10 mouse cellular contexts compared by ENCODE assay signal in genomic region chr8:122737071-122737470, GRCm38 (mm10). TPM values are rescaled to one million over a fixed set of nuclear protein-coding genes. Genes with fewer than 3 reads are reported as not detected.
A peak's percentile ranks its signal among the peaks of the same experiment; 100 is the strongest.
DNase-seq lines count a peak whose midpoint lies in the region; ATAC-seq and TF ChIP-seq lines count a peak whose summit lies in the region.
"Had no signal": no experiment of that assay in that cellular context is flagged by ENCODE, and none has a peak within 500 bp of the region (broad histone marks: within the 10 kb centered on the region; RNA-seq: fewer than 3 reads in every experiment).

No protein-coding gene starts in this region.

- peaks cover 0 to 16% of the 10 kb centered on the region in 2 experiments; a peak in 2 of 4 replicates for H3K36me3 ChIP-seq in MEL (ENCODE audit: control insufficient read depth in 1 of 2, insufficient read depth in 2 of 2, low read length in 2 of 2)
- no peaks in the 10 kb centered on the region for H3K36me3 ChIP-seq in embryonic facial prominence, embryonic 10.5 days (replicated peaks)
- no peaks in the 10 kb centered on the region for H3K36me3 ChIP-seq in liver, embryonic 13.5 days
- H3K36me3 ChIP-seq: limb, embryonic 12.5 days had no signal

- TF ChIP-seq CTCF in MEL (IDR thresholded peaks at IDR 0.05 in 2 of 3, conservative IDR thresholded peaks at IDR 0.05 in 1 of 3; ENCODE audit: control insufficient read depth in 1 of 3, insufficient read depth in 1 of 3, low read depth in 2 of 3, low read length in 3 of 3, poor library complexity in 1 of 3, severe bottlenecking in 1 of 3), result no peak

- DNase-seq in kidney, postnatal 4 days, result peak; percentile 50 to 64
- DNase-seq in kidney, adult 18-20 months, result no peak
- DNase-seq in MEL (ENCODE audit: low read depth, low spot score), result peak; percentile 92
- peak; percentile 49 for DNase-seq in embryonic facial prominence, embryonic 10.5 days (ENCODE audit: low spot score)
- no peak for DNase-seq in liver, embryonic 13.5 days
- no peak for DNase-seq in right cerebral cortex, postnatal 14 days
- DNase-seq in retina, postnatal 1 day, result no peak
- DNase-seq: cerebellum, adult 11 months had no signal

- WGBS in embryonic facial prominence, embryonic 10.5 days, result 46% methylated on average over 4 of the region's 4 CpGs
- WGBS in liver, embryonic 13.5 days (ENCODE audit: insufficient replicate concordance), result 40% methylated on average over 4 of the region's 4 CpGs

- H3K27me3 ChIP-seq in MEL (ENCODE audit: control insufficient read depth in 1 of 2, insufficient read depth in 2 of 2, low read length in 2 of 2), result no peaks in the 10 kb centered on the region
- peaks cover 44% of the 10 kb centered on the region for H3K27me3 ChIP-seq in embryonic facial prominence, embryonic 10.5 days (replicated peaks; ENCODE audit: low read depth, poor library complexity, severe bottlenecking)
- H3K27me3 ChIP-seq in liver, embryonic 13.5 days, result peaks cover 81% of the 10 kb centered on the region

- no peak for ATAC-seq in liver, embryonic 13.5 days (ENCODE audit: low read depth)
- ATAC-seq: intestine, postnatal 0 days had no signal

- no peak overlapping the region for H3K27ac ChIP-seq in MEL (ENCODE audit: control insufficient read depth, low read depth, low read length)
- H3K27ac ChIP-seq in embryonic facial prominence, embryonic 10.5 days (replicated peaks), result no peak overlapping the region
- H3K27ac ChIP-seq in liver, embryonic 13.5 days, result peak overlapping the region; percentile 66
- H3K27ac ChIP-seq: limb, embryonic 12.5 days had no signal

- no peak overlapping the region for H3K4me3 ChIP-seq in MEL (ENCODE audit: control insufficient read depth in 1 of 2, insufficient read depth in 1 of 2, low read depth in 2 of 2, low read length in 2 of 2)
- no peak overlapping the region for H3K4me3 ChIP-seq in embryonic facial prominence, embryonic 10.5 days
- no peak overlapping the region for H3K4me3 ChIP-seq in liver, embryonic 13.5 days (replicated peaks)
- H3K4me3 ChIP-seq: limb, embryonic 12.5 days had no signal

- no peaks in the 10 kb centered on the region for H3K9me3 ChIP-seq in MEL (replicated peaks; ENCODE audit: insufficient read depth, low read length)
- no peaks in the 10 kb centered on the region for H3K9me3 ChIP-seq in embryonic facial prominence, embryonic 10.5 days
- no peaks in the 10 kb centered on the region for H3K9me3 ChIP-seq in liver, embryonic 13.5 days (replicated peaks)
- H3K9me3 ChIP-seq: limb, embryonic 12.5 days had no signal

- no peak overlapping the region for H3K9ac ChIP-seq in MEL (ENCODE audit: control insufficient read depth, low read depth, low read length, poor library complexity, severe bottlenecking)
- H3K9ac ChIP-seq in liver, embryonic 13.5 days, result 0 out of 2 replicates have a peak overlapping the region, but pooled peaks have one; percentile 2
- H3K9ac ChIP-seq: limb, embryonic 12.5 days had no signal

- no peak for TF ChIP-seq POLR2A in MEL (IDR thresholded peaks at IDR 0.05; ENCODE audit: control insufficient read depth in 1 of 2, insufficient read depth in 1 of 2, low read depth in 1 of 2, low read length in 2 of 2, poor library complexity in 1 of 2)

- 0 out of 4 replicates have a peak, but pooled peaks of 1 of the 2 experiments have one; percentile 2 for TF ChIP-seq EP300 in MEL (IDR thresholded peaks at IDR 0.05; ENCODE audit: low read depth in 1 of 2, low read length in 2 of 2)

- H3K4me1 ChIP-seq in MEL (ENCODE audit: control insufficient read depth in 1 of 2, insufficient read depth in 2 of 2, low read length in 2 of 2), result peaks cover 10 to 42% of the 10 kb centered on the region in 2 experiments
- H3K4me1 ChIP-seq in embryonic facial prominence, embryonic 10.5 days, result peaks cover 27% of the 10 kb centered on the region
- H3K4me1 ChIP-seq in liver, embryonic 13.5 days (replicated peaks), result peaks cover 55% of the 10 kb centered on the region

- no peaks in the 10 kb centered on the region; the same call in 1 of the 2 replicates for H3K79me2 ChIP-seq in MEL (ENCODE audit: control insufficient read depth, insufficient read depth, low read length, poor library complexity)

- no peak for TF ChIP-seq RAD21 in MEL (IDR thresholded peaks at IDR 0.05; ENCODE audit: low read depth, low read length)

- peak overlapping the region; percentile 49; the same call in 1 of the 2 replicates for H3K4me2 ChIP-seq in liver, embryonic 13.5 days
- H3K4me2 ChIP-seq: limb, embryonic 12.5 days had no signal

TF ChIP-seq in MEL, 35 proteins besides CTCF, POLR2A, EP300 and RAD21:
- TF ChIP-seq MYC (IDR thresholded peaks at IDR 0.05; ENCODE audit: low read depth, low read length) (0 out of 2 replicates have a peak, but pooled peaks have one; percentile 34), KAT2A (conservative IDR thresholded peaks at IDR 0.05; ENCODE audit: low read depth, low read length) (no peak), ZKSCAN1 (IDR thresholded peaks at IDR 0.05; ENCODE audit: low read depth, low read length) (no peak), E2F4 (IDR thresholded peaks at IDR 0.05; ENCODE audit: borderline replicate concordance, low read depth, low read length) (no peak), ETS1 (IDR thresholded peaks at IDR 0.05; ENCODE audit: low read depth, low read length) (0 out of 2 replicates have a peak, but pooled peaks have one; percentile 25), MAFK (IDR thresholded peaks at IDR 0.05; ENCODE audit: borderline replicate concordance, low read depth, low read length) (no peak), ELF1 (IDR thresholded peaks at IDR 0.05; ENCODE audit: low read depth, low read length) (no peak), HCFC1 (IDR thresholded peaks at IDR 0.05; ENCODE audit: low read depth, low read length) (no peak), NRF1 (IDR thresholded peaks at IDR 0.05; ENCODE audit: insufficient read depth, low read depth, low read length, poor library complexity, severe bottlenecking) (no peak), MEF2A (IDR thresholded peaks at IDR 0.05; ENCODE audit: extremely low read depth, insufficient replicate concordance, low read depth, low read length, poor library complexity, severe bottlenecking) (no peak), USF1 (IDR thresholded peaks at IDR 0.05; ENCODE audit: low read depth, low read length) (no peak), TAL1 (IDR thresholded peaks at IDR 0.05; ENCODE audit: low read length) (no peak), TCF12 (IDR thresholded peaks at IDR 0.05; ENCODE audit: low read depth, low read length) (0 out of 2 replicates have a peak, but pooled peaks have one; percentile 29), USF2 (IDR thresholded peaks at IDR 0.05; ENCODE audit: borderline replicate concordance in 1 of 2, insufficient read depth in 1 of 2, low read depth in 1 of 2, low read length in 2 of 2) (no peak), ZMIZ1 (IDR thresholded peaks at IDR 0.05; ENCODE audit: low read depth, low read length) (no peak), CHD2 (IDR thresholded peaks at IDR 0.05; ENCODE audit: low read length) (no peak), GABPA (IDR thresholded peaks at IDR 0.05; ENCODE audit: low read depth, low read length) (no peak), UBTF (IDR thresholded peaks at IDR 0.05; ENCODE audit: borderline replicate concordance, insufficient read depth, low read depth, low read length) (no peak), CHD1 (IDR thresholded peaks at IDR 0.05; ENCODE audit: low read depth, low read length) (no peak), ZC3H11A (IDR thresholded peaks at IDR 0.05; ENCODE audit: low read depth, low read length) (no peak), MAZ (IDR thresholded peaks at IDR 0.05; ENCODE audit: low read depth, low read length) (peak; percentile 51; the same call in 1 of the 2 replicates), ZNF384 (IDR thresholded peaks at IDR 0.05; ENCODE audit: low read depth, low read length) (no peak), MXI1 (IDR thresholded peaks at IDR 0.05; ENCODE audit: low read depth, low read length) (peak; percentile 100), JUND (IDR thresholded peaks at IDR 0.05; ENCODE audit: low read depth, low read length) (no peak), MYB (IDR thresholded peaks at IDR 0.05; ENCODE audit: low read depth, low read length) (no peak), BHLHE40 (IDR thresholded peaks at IDR 0.05; ENCODE audit: borderline replicate concordance, low read depth, low read length) (no peak), MAX (IDR thresholded peaks at IDR 0.05; ENCODE audit: low read length) (peak; percentile 98), NELFE (IDR thresholded peaks at IDR 0.05; ENCODE audit: low read depth, low read length) (no peak), GATA1 (IDR thresholded peaks at IDR 0.05; ENCODE audit: low read depth, low read length) (no peak), POLR2AphosphoS5 (IDR thresholded peaks at IDR 0.05; ENCODE audit: borderline replicate concordance, low read depth, low read length) (no peak), POLR2AphosphoS2 (IDR thresholded peaks at IDR 0.05; ENCODE audit: low read length) (no peak), SIN3A (IDR thresholded peaks at IDR 0.05; ENCODE audit: low read length) (peak; percentile 100), SMC3 (IDR thresholded peaks at IDR 0.05; ENCODE audit: low read depth, low read length) (peak; percentile 28), RCOR1 (IDR thresholded peaks at IDR 0.05; ENCODE audit: low read depth, low read length) (0 out of 2 replicates have a peak, but pooled peaks have one; percentile 42), TBP (IDR thresholded peaks at IDR 0.05; ENCODE audit: low read depth, low read length) (no peak)

RNA-seq across cellular contexts. Expression of gene Cbfa2t3, which starts 38.2 kb away (rescaled TPM):
- 10.5 and 11.1 TPM in 2 replicates for total RNA-seq in MEL (2012; rRNA removed)
- 100 to 1,000 TPM in 1 of 2 experiments, not detected in 1; 102 TPM for polyA plus RNA-seq in MEL (2012; ENCODE audit: insufficient read depth in 1 of 2, insufficient read length in 2 of 2, low read depth in 1 of 2, low replicate concordance in 2 of 2, missing spikeins in 1 of 2)
- polyA plus RNA-seq in embryonic facial prominence, embryonic 10.5 days (2016; fragmentation: Nextera tagmentation; extraction: Ambion mirVana), result 1.7 and 2.3 TPM in 2 replicates
- 4.5 and 5.7 TPM in 2 replicates for polyA plus RNA-seq in liver, embryonic 13.5 days (2015; fragmentation: Nextera tagmentation; extraction: Ambion mirVana)

RNA-seq across cellular contexts. Expression of gene Acsf3, which starts 38.2 kb away (rescaled TPM):
- 17.8 and 19.4 TPM in 2 replicates for total RNA-seq in MEL (2012; rRNA removed)
- 10 to 100 TPM in 1 of 2 experiments, not detected in 1; 37.2 TPM for polyA plus RNA-seq in MEL (2012; ENCODE audit: insufficient read depth in 1 of 2, insufficient read length in 2 of 2, low read depth in 1 of 2, low replicate concordance in 2 of 2, missing spikeins in 1 of 2)
- polyA plus RNA-seq in embryonic facial prominence, embryonic 10.5 days (2016; fragmentation: Nextera tagmentation; extraction: Ambion mirVana), result 15.9 and 16.4 TPM in 2 replicates
- 7.9 and 8.5 TPM in 2 replicates for polyA plus RNA-seq in liver, embryonic 13.5 days (2015; fragmentation: Nextera tagmentation; extraction: Ambion mirVana)

Comparison
In these comparisons a context has a peak if more than half of its experiments do, and no peak if none do; other contexts are left out.
1. DNase-seq: peak in kidney, postnatal 4 days (2 of 2), MEL (single experiment) and embryonic facial prominence, embryonic 10.5 days (single experiment); none in kidney, adult 18-20 months (single experiment), liver, embryonic 13.5 days (single experiment), right cerebral cortex, postnatal 14 days (single experiment) and retina, postnatal 1 day (single experiment).